25 mouse cellular contexts compared by ENCODE assay signal in the genomic region with DNA sequence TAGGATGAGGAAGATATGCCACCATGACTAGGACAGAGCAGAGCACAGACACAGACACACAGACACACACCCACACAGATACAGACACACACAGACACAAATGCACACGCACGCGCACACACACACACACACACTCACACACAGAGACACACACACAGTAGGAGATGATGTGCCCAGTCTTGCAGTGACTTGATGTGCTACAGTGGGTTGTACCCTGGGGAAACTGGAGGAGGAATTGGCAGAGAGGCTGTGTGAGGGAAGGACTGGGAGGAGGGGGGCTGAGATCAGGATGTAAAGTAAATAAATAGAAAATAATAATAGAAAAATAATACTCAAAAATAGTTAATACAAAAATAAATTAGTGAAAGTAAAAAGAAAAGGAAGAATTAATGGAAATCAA.
A peak's percentile ranks its signal among the peaks of the same experiment; 100 is the strongest.
DNase-seq lines count a peak whose midpoint lies in the region; ATAC-seq and TF ChIP-seq lines count a peak whose summit lies in the region.
"Had no signal": no experiment of that assay in that cellular context is flagged by ENCODE, and none has a peak within 500 bp of the region (broad histone marks: within the 10 kb centered on the region; RNA-seq: fewer than 3 reads in every experiment).

No protein-coding gene starts in this region.

- no peak overlapping the region for H3K4me2 ChIP-seq in hindbrain, embryonic 11.5 days (replicated peaks; ENCODE audit: low read depth, low read length)
- no peak overlapping the region for H3K4me2 ChIP-seq in hindbrain, postnatal 0 days (ENCODE audit: low read depth, low read length)
- H3K4me2 ChIP-seq in kidney, embryonic 15.5 days: no peak overlapping the region
- no peak overlapping the region for H3K4me2 ChIP-seq in midbrain, embryonic 11.5 days
- H3K4me2 ChIP-seq in midbrain, embryonic 15.5 days: no peak overlapping the region
- H3K4me2 ChIP-seq: embryonic facial prominence, embryonic 12.5 days; embryonic facial prominence, embryonic 15.5 days; heart, embryonic 11.5 days; hindbrain, embryonic 15.5 days had no signal

- no peaks in the 10 kb centered on the region for H3K4me1 ChIP-seq in hindbrain, embryonic 11.5 days (replicated peaks; ENCODE audit: control insufficient read depth, insufficient read depth, low read length)
- H3K4me1 ChIP-seq in hindbrain, postnatal 0 days (ENCODE audit: insufficient read depth, low read length): no peaks in the 10 kb centered on the region
- no peaks in the 10 kb centered on the region for H3K4me1 ChIP-seq in kidney, embryonic 15.5 days
- no peaks in the 10 kb centered on the region for H3K4me1 ChIP-seq in midbrain, embryonic 11.5 days (ENCODE audit: control insufficient read depth, insufficient read depth, low read length)
- no peaks in the 10 kb centered on the region for H3K4me1 ChIP-seq in midbrain, embryonic 15.5 days
- H3K4me1 ChIP-seq: embryonic facial prominence, embryonic 12.5 days; embryonic facial prominence, embryonic 15.5 days; hindbrain, embryonic 15.5 days had no signal

- ATAC-seq in hindbrain, embryonic 11.5 days (ENCODE audit: low FRiP score): 0 out of 2 replicates have a peak, but pooled peaks have one; percentile 38
- no peak for ATAC-seq in hindbrain, postnatal 0 days
- ATAC-seq in kidney, embryonic 15.5 days (replicated peaks; ENCODE audit: low FRiP score): peak; percentile 73; the same call in 1 of the 2 replicates
- 0 out of 2 replicates have a peak, but pooled peaks have one; percentile 40 for ATAC-seq in midbrain, embryonic 11.5 days (ENCODE audit: low FRiP score)
- no peak; the same call in 1 of the 2 replicates for ATAC-seq in midbrain, embryonic 15.5 days (replicated peaks)
- ATAC-seq: forebrain, embryonic 16.5 days; Patski had no signal

- H3K9me3 ChIP-seq in hindbrain, embryonic 11.5 days (ENCODE audit: control insufficient read depth, low read length): no peaks in the 10 kb centered on the region
- H3K9me3 ChIP-seq in hindbrain, postnatal 0 days (ENCODE audit: low read length): no peaks in the 10 kb centered on the region
- no peaks in the 10 kb centered on the region for H3K9me3 ChIP-seq in kidney, embryonic 15.5 days (replicated peaks)
- H3K9me3 ChIP-seq in midbrain, embryonic 11.5 days (ENCODE audit: control insufficient read depth, low read length): no peaks in the 10 kb centered on the region
- no peaks in the 10 kb centered on the region for H3K9me3 ChIP-seq in midbrain, embryonic 15.5 days
- H3K9me3 ChIP-seq: embryonic facial prominence, embryonic 12.5 days; embryonic facial prominence, embryonic 15.5 days; G1E; hindbrain, embryonic 15.5 days had no signal

- no peaks in the 10 kb centered on the region for H3K36me3 ChIP-seq in hindbrain, embryonic 11.5 days (ENCODE audit: control insufficient read depth, insufficient read depth, low read length)
- H3K36me3 ChIP-seq in hindbrain, postnatal 0 days (ENCODE audit: insufficient read depth, low read length): no peaks in the 10 kb centered on the region
- H3K36me3 ChIP-seq in kidney, embryonic 15.5 days: no peaks in the 10 kb centered on the region
- H3K36me3 ChIP-seq in midbrain, embryonic 11.5 days (ENCODE audit: control insufficient read depth, insufficient read depth, low read length): no peaks in the 10 kb centered on the region
- H3K36me3 ChIP-seq in midbrain, embryonic 15.5 days (replicated peaks): no peaks in the 10 kb centered on the region
- H3K36me3 ChIP-seq: embryonic facial prominence, embryonic 12.5 days; embryonic facial prominence, embryonic 15.5 days; G1E; hindbrain, embryonic 15.5 days had no signal

- WGBS in hindbrain, embryonic 11.5 days: 97% methylated on average over 3 of the region's 3 CpGs
- 89% methylated on average over 3 of the region's 3 CpGs for WGBS in hindbrain, postnatal 0 days
- 97% methylated on average over 3 of the region's 3 CpGs for WGBS in kidney, embryonic 15.5 days
- WGBS in midbrain, embryonic 11.5 days: 100% methylated on average over 3 of the region's 3 CpGs
- 95% methylated on average over 3 of the region's 3 CpGs for WGBS in midbrain, embryonic 15.5 days

- no peak for TF ChIP-seq CTCF in hindbrain, postnatal 0 days (IDR thresholded peaks at IDR 0.05; ENCODE audit: low read depth)

- no peak overlapping the region for H3K4me3 ChIP-seq in hindbrain, embryonic 11.5 days (ENCODE audit: low read depth, low read length)
- H3K4me3 ChIP-seq in hindbrain, postnatal 0 days (ENCODE audit: low read length): no peak overlapping the region
- no peak overlapping the region for H3K4me3 ChIP-seq in kidney, embryonic 15.5 days (replicated peaks)
- H3K4me3 ChIP-seq in midbrain, embryonic 11.5 days (ENCODE audit: low read depth, low read length): no peak overlapping the region
- H3K4me3 ChIP-seq in midbrain, embryonic 15.5 days: no peak overlapping the region
- H3K4me3 ChIP-seq: embryonic facial prominence, embryonic 12.5 days; embryonic facial prominence, embryonic 15.5 days; gastrocnemius, adult 2 months; hindbrain, embryonic 15.5 days had no signal

- H3K9ac ChIP-seq in hindbrain, embryonic 11.5 days (ENCODE audit: low read depth, low read length): no peak overlapping the region
- no peak overlapping the region for H3K9ac ChIP-seq in hindbrain, postnatal 0 days (replicated peaks; ENCODE audit: low read length)
- no peak overlapping the region for H3K9ac ChIP-seq in kidney, embryonic 15.5 days
- no peak overlapping the region for H3K9ac ChIP-seq in midbrain, embryonic 11.5 days (ENCODE audit: low read length)
- H3K9ac ChIP-seq in midbrain, embryonic 15.5 days: no peak overlapping the region
- H3K9ac ChIP-seq: embryonic facial prominence, embryonic 12.5 days; embryonic facial prominence, embryonic 15.5 days; hindbrain, embryonic 15.5 days had no signal

- no peak overlapping the region for H3K27ac ChIP-seq in hindbrain, embryonic 11.5 days (ENCODE audit: low read depth, low read length)
- H3K27ac ChIP-seq in hindbrain, postnatal 0 days: no peak overlapping the region
- H3K27ac ChIP-seq in kidney, embryonic 15.5 days: 0 out of 2 replicates have a peak overlapping the region, but pooled peaks have one; percentile 32
- no peak overlapping the region for H3K27ac ChIP-seq in midbrain, embryonic 11.5 days (ENCODE audit: low read depth, low read length)
- H3K27ac ChIP-seq in midbrain, embryonic 15.5 days: no peak overlapping the region
- H3K27ac ChIP-seq: embryonic facial prominence, embryonic 12.5 days; embryonic facial prominence, embryonic 15.5 days; gastrocnemius, adult 2 months; hindbrain, embryonic 15.5 days had no signal

- DNase-seq in hindbrain, embryonic 11.5 days (ENCODE audit: low spot score): no peak
- no peak for DNase-seq in hindbrain, postnatal 0 days (ENCODE audit: low spot score)
- no peak for DNase-seq in kidney, adult 18-20 months
- no peak for DNase-seq in midbrain, embryonic 11.5 days (ENCODE audit: low spot score, missing footprints)
- DNase-seq in frontal cortex, postnatal 36 days (ENCODE audit: low spot score in 2 of 2): no peak
- DNase-seq: adrenal gland, postnatal 10 days; adrenal gland, postnatal 36 days; B cell, adult 2 months; cerebellum, adult 11 months; cerebellum, adult 2 months; cerebellum, adult 9-11 months; cerebellum, postnatal 25 days; gastrocnemius, adult 2 months; gastrocnemius, postnatal 14 days; heart, adult 11 months had no signal

- H3K27me3 ChIP-seq in hindbrain, embryonic 11.5 days (ENCODE audit: control insufficient read depth, insufficient read depth, low read length): no peaks in the 10 kb centered on the region
- no peaks in the 10 kb centered on the region for H3K27me3 ChIP-seq in hindbrain, postnatal 0 days (ENCODE audit: insufficient read depth, low read length)
- no peaks in the 10 kb centered on the region for H3K27me3 ChIP-seq in kidney, embryonic 15.5 days
- H3K27me3 ChIP-seq in midbrain, embryonic 11.5 days (ENCODE audit: control insufficient read depth, insufficient read depth, low read length): no peaks in the 10 kb centered on the region
- no peaks in the 10 kb centered on the region for H3K27me3 ChIP-seq in midbrain, embryonic 15.5 days (replicated peaks)
- H3K27me3 ChIP-seq: CH12.LX; embryonic facial prominence, embryonic 12.5 days; embryonic facial prominence, embryonic 15.5 days; hindbrain, embryonic 15.5 days; Patski had no signal

Comparison
In these comparisons a context has a peak if more than half of its experiments do, and no peak if none do; other contexts are left out.
1. ATAC-seq: peak in hindbrain, embryonic 11.5 days (single experiment), kidney, embryonic 15.5 days (single experiment) and midbrain, embryonic 11.5 days (single experiment); none in hindbrain, postnatal 0 days (single experiment) and midbrain, embryonic 15.5 days (single experiment).